Mouse (Mus musculus) adrenal gland, postnatal 36 days (tissue): ENCODE results near the gene Olfr1331. TPM values are rescaled to one million over a fixed set of nuclear protein-coding genes. Genes with fewer than 3 reads are reported as not detected.
"Not testable (repeated sequence)": the region's sequence is repeated elsewhere in the genome, so short reads cannot be mapped to it uniquely, and the experiment has no call there.

Experiments
- DNase-seq, 2 experiments: peaks; one replicate each; pipeline ENCODE4 v3.0.0; 2021; ENCODE audit warnings: mixed read lengths in 1 of 2
- long read RNA-seq, 2 experiments: library from polyadenylated mRNA; stranded (forward); transcript quantifications; one replicate each; pipeline ENCODE4 v2.0.0; 2021; ENCODE audit warnings: borderline sequencing depth in 2 of 2
- total RNA-seq, 2 experiments: library from RNA; stranded (reverse); gene quantifications; 2 replicates each; pipeline ENCODE4 v1.2.3; 2021

Gene Olfr1331
- total RNA-seq = not detected
- long read RNA-seq, experiment 1 = 0 reads
- long read RNA-seq, experiment 2 = 0 reads

DNA sequence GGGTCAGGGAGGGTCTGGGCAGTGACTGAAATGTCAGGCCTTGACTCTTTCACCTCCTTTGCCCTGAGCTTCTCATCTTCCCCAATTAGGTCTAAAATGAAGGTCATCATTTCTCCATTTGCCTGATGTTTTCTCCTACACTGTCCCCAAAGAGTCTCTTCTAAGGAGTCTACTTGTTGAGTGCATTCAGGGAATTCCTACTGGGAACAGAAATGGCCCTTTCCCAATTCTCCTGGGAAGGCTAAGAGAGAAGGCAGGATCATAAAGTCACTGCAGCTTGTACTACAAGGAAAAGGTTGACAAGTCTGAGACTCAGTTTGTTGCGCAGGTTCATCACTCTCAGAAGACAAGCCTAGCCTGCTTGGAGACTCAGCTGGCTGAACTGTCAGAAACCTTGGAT, at the start of gene Olfr1331:
Gene Olfr1331 (plus strand): TSS at position 301 of the 400 bp plus-strand sequence.
- no peak for DNase-seq

DNA sequence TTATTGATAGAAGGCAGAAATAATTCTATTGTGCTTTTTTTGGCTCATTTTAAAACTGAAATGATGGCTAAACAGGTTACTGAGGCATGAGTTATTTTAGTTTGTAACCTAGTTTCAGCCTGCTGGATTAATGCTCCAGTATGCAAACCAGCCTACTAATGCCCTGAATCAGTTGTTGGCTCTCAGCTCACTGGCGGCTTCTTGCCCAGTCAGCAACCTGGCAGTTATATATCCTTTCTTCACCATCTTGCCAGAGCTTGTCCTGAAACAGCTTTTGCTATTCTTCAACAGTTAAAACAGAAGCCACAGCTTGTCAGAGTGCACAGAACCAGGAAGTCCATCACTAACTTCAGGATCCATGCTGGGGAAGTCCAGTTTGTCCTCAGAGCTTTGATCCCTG, 45.5 kb upstream of the Olfr1331 start:
- no peak for DNase-seq

DNA sequence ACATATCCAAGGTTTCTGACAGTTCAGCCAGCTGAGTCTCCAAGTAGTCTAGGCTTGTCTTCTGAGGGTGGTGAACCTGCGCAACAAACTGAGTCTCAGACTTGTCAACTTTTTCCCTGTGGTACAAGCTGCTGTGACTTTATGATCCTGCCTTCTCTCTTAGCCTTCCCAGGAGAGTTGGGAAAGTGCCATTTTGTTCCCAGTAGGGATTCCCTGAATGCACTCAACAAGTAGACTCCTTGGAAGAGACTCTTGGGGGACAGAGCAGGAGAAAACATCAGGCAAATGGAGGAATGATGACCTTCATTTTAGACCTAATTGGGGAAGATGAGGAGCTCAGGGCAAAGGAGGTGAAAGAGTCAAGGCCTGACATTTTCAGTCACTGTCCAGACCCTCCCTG, 28.3 kb upstream of the Olfr1331 start, which contains the start of gene Olfr1333:
Gene Olfr1333 (minus strand): TSS at position 101 of the 400 bp plus-strand sequence.
- DNase-seq = no peak

DNA sequence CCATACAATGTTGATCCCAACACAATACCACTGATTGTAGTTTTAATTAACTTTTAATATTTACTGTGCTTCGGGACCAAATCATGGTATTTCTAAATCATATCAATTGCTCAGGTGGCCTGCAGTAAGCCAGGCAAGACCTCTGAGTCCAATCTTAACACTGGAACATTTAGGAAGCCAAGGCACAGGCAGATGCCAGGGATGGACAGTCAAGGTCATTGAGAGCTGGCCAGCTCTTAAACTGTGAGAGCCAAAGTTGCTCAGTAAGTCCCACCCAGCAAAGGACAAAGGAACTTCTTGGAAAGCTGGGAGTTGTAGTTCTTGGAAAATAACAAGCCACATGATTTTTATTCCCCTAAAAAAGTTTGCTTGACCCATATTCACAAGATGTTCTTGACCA, 2.7 kb upstream of the Olfr1331 start:
- no peak for DNase-seq

DNA sequence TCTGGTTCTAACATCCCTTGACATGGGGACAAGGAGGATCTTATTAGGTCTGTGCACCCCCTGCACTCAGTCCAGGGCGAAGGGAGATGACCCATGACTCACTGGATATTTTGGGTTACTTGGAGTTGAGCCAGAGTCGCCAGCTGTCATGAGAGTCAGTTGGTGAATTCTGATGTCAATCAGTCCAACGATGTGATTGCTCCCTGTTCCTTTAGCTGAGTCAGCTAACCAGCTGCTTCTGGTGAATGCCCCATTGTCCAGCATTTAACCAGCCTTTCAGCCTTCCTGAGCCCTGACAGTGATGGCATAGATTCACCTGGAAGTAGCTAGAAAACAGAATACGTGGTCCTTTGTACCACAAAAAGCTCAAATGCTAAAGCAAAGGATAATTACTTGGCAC, 1.7 kb upstream of the Olfr1331 start:
- DNase-seq = no peak

DNA sequence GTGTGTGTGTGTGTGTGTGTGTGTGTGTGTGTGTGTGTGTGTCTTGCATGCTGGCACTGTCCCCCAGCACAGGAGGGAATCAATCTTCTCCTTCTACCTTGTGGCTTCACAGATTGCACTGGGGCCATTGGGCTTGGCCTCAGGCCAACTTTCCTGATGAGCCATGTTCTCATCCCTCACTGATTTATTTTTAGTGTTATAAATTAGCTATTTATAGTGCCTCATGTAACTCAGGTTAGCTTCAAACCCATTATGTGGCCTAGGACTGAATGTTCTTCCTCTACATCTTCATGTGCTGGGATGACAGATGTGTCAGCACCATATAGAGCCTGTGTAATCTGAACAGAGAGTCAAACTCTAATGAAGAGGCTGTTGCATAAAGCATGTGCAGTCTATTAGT, 3.1 kb downstream of the Olfr1331 start:
- DNase-seq = no peak

DNA sequence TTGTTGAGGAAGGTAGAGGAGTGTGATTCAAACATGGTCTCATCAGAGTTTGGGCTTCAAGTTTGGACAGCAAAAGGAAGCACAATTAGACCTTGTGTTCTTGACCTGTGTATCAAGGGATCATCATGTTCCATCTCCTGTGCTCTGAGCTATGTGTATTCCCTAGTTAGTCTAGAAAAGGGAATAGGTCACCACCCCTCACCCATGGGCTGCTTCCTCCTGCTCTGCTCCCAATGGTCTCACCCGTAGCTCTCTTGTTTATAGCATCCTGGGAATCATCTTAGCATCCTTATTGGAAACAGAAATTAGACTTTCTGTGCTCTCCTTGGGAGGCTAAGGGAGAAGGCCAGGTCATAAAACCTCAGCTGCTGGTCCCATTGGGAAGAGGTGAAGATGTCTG, 23.8 kb downstream of the Olfr1331 start, which contains the start of gene Olfr1330:
Gene Olfr1330 (plus strand): TSS at position 301 of the 400 bp plus-strand sequence.
- no peak for DNase-seq

DNA sequence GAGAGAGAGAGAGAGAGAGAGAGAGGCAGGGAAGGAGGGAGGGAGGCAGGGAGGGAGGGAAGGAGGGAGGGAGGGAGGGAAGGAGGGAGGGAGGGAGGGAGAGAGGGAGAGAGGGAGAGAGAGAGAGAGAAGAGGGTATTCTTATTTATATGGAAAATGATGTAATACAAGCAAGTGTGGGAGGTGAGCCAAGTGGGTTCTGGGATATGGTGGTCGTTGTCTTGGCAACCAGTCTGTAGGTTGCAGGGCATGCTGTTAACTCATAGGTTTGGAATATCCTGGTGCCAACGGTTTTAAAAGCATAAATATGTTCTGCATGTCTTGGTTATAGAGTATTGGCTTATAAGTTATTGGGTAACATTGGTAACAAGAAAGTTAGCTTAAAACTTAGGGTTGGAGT, 37.5 kb downstream of the Olfr1331 start:
- no peak for DNase-seq

DNA sequence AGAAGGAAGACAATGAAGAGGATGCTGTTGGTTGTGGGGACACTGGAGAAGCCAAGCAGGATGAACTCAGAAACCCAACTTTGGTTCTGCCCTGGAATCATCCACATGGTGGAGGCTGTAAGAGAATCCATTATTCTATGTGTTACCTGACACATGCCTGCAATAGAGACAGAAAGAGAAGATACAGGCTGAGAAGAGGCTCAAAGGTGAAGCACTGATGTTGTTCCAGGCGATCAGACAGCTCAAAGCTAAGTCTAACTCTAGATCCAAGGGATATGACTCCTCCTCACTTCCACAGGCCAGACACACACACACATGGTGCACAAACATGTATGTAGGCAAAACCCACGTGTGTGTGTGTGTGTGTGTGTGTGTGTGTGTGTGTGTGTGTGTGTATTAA, 52.9 kb downstream of the Olfr1331 start, which contains the start of gene Olfr1329:
Gene Olfr1329 (minus strand): TSS at position 101 of the 400 bp plus-strand sequence.
- DNase-seq = not testable (repeated sequence)

Other genes starting within 250 kb of the Olfr1331 start
- not detected for gene Cfap57, start 243.9 kb upstream of the Olfr1331 start, total RNA-seq
- 10 to 100 TPM; 82.2 to 94.1 TPM for gene Ebna1bp2, start 243.8 kb upstream of the Olfr1331 start, total RNA-seq
- not detected for gene Olfr62, start 205.7 kb upstream of the Olfr1331 start, total RNA-seq
- gene Olfr1342, start 171.9 kb upstream of the Olfr1331 start, total RNA-seq = not detected
- not detected for gene Olfr1341, start 161.1 kb upstream of the Olfr1331 start, total RNA-seq
- not detected for gene Olfr1340, start 144.5 kb upstream of the Olfr1331 start, total RNA-seq
- not detected for gene Olfr1339, start 132.5 kb upstream of the Olfr1331 start, total RNA-seq
- gene Olfr1338, start 105.9 kb upstream of the Olfr1331 start, total RNA-seq = not detected
- gene Olfr1337, start 82.1 kb upstream of the Olfr1331 start, total RNA-seq = not detected
- gene Olfr1335, start 54.7 kb upstream of the Olfr1331 start, total RNA-seq = not detected
- not detected for gene Olfr1333, start 28.4 kb upstream of the Olfr1331 start, total RNA-seq
- gene Olfr1330, start 23.9 kb downstream of the Olfr1331 start, total RNA-seq = not detected
- gene Olfr1329, start 52.8 kb downstream of the Olfr1331 start, total RNA-seq = not detected
- not detected for gene Olfr1328, start 74.0 kb downstream of the Olfr1331 start, total RNA-seq
- gene Lao1, start 96.9 kb downstream of the Olfr1331 start, total RNA-seq = under 1 TPM in 1 of 2 experiments, not detected in 1; 0.53 TPM
- gene Slc2a1, start 244.1 kb downstream of the Olfr1331 start, total RNA-seq = 10 to 100 TPM; 19.8 to 20.2 TPM